Mouse (Mus musculus) forelimb bud, embryonic 11.5 days (tissue): Measurements from ENCODE around the gene Lsm2.
A peak's percentile ranks its signal among the peaks of the same experiment; 100 is the strongest.
"Not testable (repeated sequence)": the region's sequence is repeated elsewhere in the genome, so short reads cannot be mapped to it uniquely, and the experiment has no call there.

Source experiments
- DNase-seq: peaks from one replicate; pipeline ENCODE4 v3.0.0-alpha.2; 2012; ENCODE audit warnings: low read depth, low spot score

Gene Lsm2

GRCm38 (mm10) chr17:34984218-34984617, 2.6 kb downstream of the Lsm2 start:
- peak; percentile 49 for DNase-seq

GRCm38 (mm10) chr17:34994751-34995150, 13.1 kb downstream of the Lsm2 start:
- no peak for DNase-seq

GRCm38 (mm10) chr17:34995192-34995591, 13.5 kb downstream of the Lsm2 start:
- not testable (repeated sequence) for DNase-seq

GRCm38 (mm10) chr17:34995927-34996326, 14.3 kb downstream of the Lsm2 start:
- DNase-seq = not testable (repeated sequence)

- no peak for DNase-seq
These were observed 14.9 kb downstream of the Lsm2 start for GRCm38 (mm10) chr17:34996411-34997141.

GRCm38 (mm10) chr17:34997142-34997483, 15.5 kb downstream of the Lsm2 start:
- DNase-seq = no peak

GRCm38 (mm10) chr17:34998526-34999430, 17.1 kb downstream of the Lsm2 start:
- DNase-seq = no peak

GRCm38 (mm10) chr17:34999871-35000716, 18.4 kb downstream of the Lsm2 start:
- peak; percentile 16 for DNase-seq

- peak; percentile 87 for DNase-seq
These were observed 19.2 kb downstream of the Lsm2 start, which contains the start of gene Vars for GRCm38 (mm10) chr17:35000717-35001451. TSS of gene Vars (plus strand) at chr17:35000987.

GRCm38 (mm10) chr17:35001452-35002152, 19.9 kb downstream of the Lsm2 start:
- no peak for DNase-seq

GRCm38 (mm10) chr17:35002153-35002865, 20.6 kb downstream of the Lsm2 start:
- no peak for DNase-seq

GRCm38 (mm10) chr17:35003022-35003838, 21.6 kb downstream of the Lsm2 start:
- DNase-seq = no peak

GRCm38 (mm10) chr17:35004075-35004717, 22.5 kb downstream of the Lsm2 start:
- DNase-seq = no peak

GRCm38 (mm10) chr17:35005158-35005557, 23.5 kb downstream of the Lsm2 start:
- no peak for DNase-seq

- DNase-seq = not testable (repeated sequence)
These were observed 24.2 kb downstream of the Lsm2 start for GRCm38 (mm10) chr17:35005902-35006301.

GRCm38 (mm10) chr17:35007387-35007991, 25.8 kb downstream of the Lsm2 start:
- no peak for DNase-seq

- DNase-seq = no peak
These were observed 27.9 kb downstream of the Lsm2 start for GRCm38 (mm10) chr17:35009586-35009985.

GRCm38 (mm10) chr17:35011440-35011839, 29.8 kb downstream of the Lsm2 start:
- no peak for DNase-seq
